Mouse (Mus musculus) testis, adult 2 months (tissue): ENCODE measurements around the gene Tnpo2.

ENCODE experiments used
- CTCF ChIP-seq: fragments of 200-500 bp; IDR thresholded peaks from 2 replicates; pipeline ENCODE4 v1.5.1; 2012; ENCODE audit warnings: low read depth, mild to moderate bottlenecking, inconsistent platforms, low read length, moderate library complexity; ENCODE audit not compliant: control insufficient read depth, insufficient read depth, insufficient replicate concordance
- POLR2A ChIP-seq: fragments of 200-500 bp; IDR thresholded peaks from 2 replicates; pipeline ENCODE4 v1.6.1; 2012; ENCODE audit warnings: low read depth, mild to moderate bottlenecking, inconsistent platforms, low read length, moderate library complexity; ENCODE audit not compliant: control insufficient read depth

DNA sequence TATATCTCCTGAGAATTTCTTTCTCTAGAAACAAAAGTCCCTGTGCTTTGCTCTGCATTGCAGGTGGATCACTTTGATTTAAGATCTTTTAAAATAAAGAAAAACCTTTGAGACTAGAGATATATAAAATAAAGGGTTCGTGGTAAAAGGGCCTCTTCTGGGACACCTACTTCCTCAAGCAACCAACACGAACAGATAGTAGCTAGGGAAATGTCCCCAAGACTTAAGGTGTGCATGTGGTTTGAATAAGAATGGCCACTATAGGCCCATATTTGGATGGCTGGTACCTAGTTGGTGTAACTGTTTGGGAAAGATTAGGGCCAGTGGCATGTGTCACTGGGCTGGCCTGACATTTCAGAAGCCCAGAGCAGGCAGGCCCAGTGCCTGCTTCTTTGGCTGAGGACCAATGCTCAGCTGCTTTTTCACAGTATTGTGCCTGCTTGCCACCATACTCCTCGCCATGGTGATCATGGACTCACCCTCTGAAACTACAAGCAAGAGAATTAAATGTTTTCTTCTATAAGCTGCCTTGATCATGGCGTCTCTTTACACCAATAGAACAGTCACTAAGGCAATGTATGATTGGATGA, 63.5 kb downstream of the Tnpo2 start:
- TF ChIP-seq POLR2A (no peak), CTCF (no peak)
